Mouse (Mus musculus): ENCODE results near the gene Akr1c19. TPM values are rescaled to one million over a fixed set of nuclear protein-coding genes. Genes with fewer than 3 reads are reported as not detected.
"Not testable (repeated sequence)": the region's sequence is repeated elsewhere in the genome, so short reads cannot be mapped to it uniquely, and the experiment has no call there.

Akr1c19 gene
- total RNA-seq (2021): not detected

- intact Hi-C loops (cut with DNase I): no loop called here
- no peak for DNase-seq (ENCODE audit: low spot score in 2 of 2)
These were observed at the start of gene Akr1c19 for GRCm38 (mm10) chr13:4228441-4228840. Akr1c19 (plus strand) TSS chr13:4228700.

GRCm38 (mm10) chr13:4181321-4181720 is 47.2 kb upstream of the Akr1c19 start:
- intact Hi-C loops (cut with DNase I): not testable (repeated sequence)

GRCm38 (mm10) chr13:4183116-4183515 is 45.4 kb upstream of the Akr1c19 start:
- no peak for DNase-seq (ENCODE audit: low spot score in 2 of 2)
- intact Hi-C loops (cut with DNase I): no loop called here

More at GRCm38 (mm10) chr13:4181321-4181720, 47.2 kb upstream of the Akr1c19 start:
- not testable (repeated sequence) for DNase-seq (ENCODE audit: low spot score in 2 of 2)

GRCm38 (mm10) chr13:4186641-4187411 is 41.7 kb upstream of the Akr1c19 start:
- intact Hi-C loops (cut with DNase I): loop anchor here (5.0 kb wide), 1 partner anchor 95 kb away; no protein-coding TSS in a partner anchor

GRCm38 (mm10) chr13:4188174-4188573 is 40.3 kb upstream of the Akr1c19 start:
- DNase-seq (ENCODE audit: low spot score in 2 of 2): no peak
- intact Hi-C loops (cut with DNase I): loop anchor here (5.0 kb wide), 1 partner anchor 94 kb away; no protein-coding TSS in a partner anchor

More at GRCm38 (mm10) chr13:4186641-4187411, 41.7 kb upstream of the Akr1c19 start:
- DNase-seq (ENCODE audit: low spot score in 2 of 2): not testable (repeated sequence)

- intact Hi-C loops (cut with DNase I): no loop called here
These were observed 37.6 kb upstream of the Akr1c19 start, which contains the start of gene Akr1c13 for GRCm38 (mm10) chr13:4190904-4191303. Akr1c13 (plus strand) TSS chr13:4191150.

GRCm38 (mm10) chr13:4192511-4192910 is 36.0 kb upstream of the Akr1c19 start:
- no peak for DNase-seq (ENCODE audit: low spot score in 2 of 2)
- intact Hi-C loops (cut with DNase I): no loop called here

More at GRCm38 (mm10) chr13:4190904-4191303, 37.6 kb upstream of the Akr1c19 start, which contains the start of gene Akr1c13:
- no peak for DNase-seq (ENCODE audit: low spot score in 2 of 2)

- intact Hi-C loops (cut with DNase I): no loop called here
- no peak for DNase-seq (ENCODE audit: low spot score in 2 of 2)
These were observed 22.2 kb upstream of the Akr1c19 start for GRCm38 (mm10) chr13:4206147-4206903.

- no peak for DNase-seq (ENCODE audit: low spot score in 2 of 2)
- intact Hi-C loops (cut with DNase I): no loop called here
These were observed 16.8 kb upstream of the Akr1c19 start for GRCm38 (mm10) chr13:4211560-4212299.

- intact Hi-C loops (cut with DNase I): no loop called here
- DNase-seq (ENCODE audit: low spot score in 2 of 2): no peak
These were observed 16.2 kb upstream of the Akr1c19 start for GRCm38 (mm10) chr13:4212309-4212708.

GRCm38 (mm10) chr13:4215496-4215895 is 13.0 kb upstream of the Akr1c19 start:
- intact Hi-C loops (cut with DNase I); DNase-seq (ENCODE audit: low spot score in 2 of 2): not testable (repeated sequence)

- intact Hi-C loops (cut with DNase I): no loop called here
- DNase-seq (ENCODE audit: low spot score in 2 of 2): no peak
These were observed 2.5 kb downstream of the Akr1c19 start for GRCm38 (mm10) chr13:4230841-4231623.

GRCm38 (mm10) chr13:4233135-4233534 is 4.6 kb downstream of the Akr1c19 start:
- intact Hi-C loops (cut with DNase I): no loop called here
- DNase-seq (ENCODE audit: low spot score in 2 of 2): no peak

- no peak for DNase-seq (ENCODE audit: low spot score in 2 of 2)
- intact Hi-C loops (cut with DNase I): no loop called here
These were observed 5.2 kb downstream of the Akr1c19 start for GRCm38 (mm10) chr13:4233536-4234172.

- no peak for DNase-seq (ENCODE audit: low spot score in 2 of 2)
- intact Hi-C loops (cut with DNase I): no loop called here
These were observed 16.5 kb downstream of the Akr1c19 start for GRCm38 (mm10) chr13:4244861-4245559.

- DNase-seq (ENCODE audit: low spot score in 2 of 2): no peak
- intact Hi-C loops (cut with DNase I): no loop called here
These were observed 20.8 kb downstream of the Akr1c19 start for GRCm38 (mm10) chr13:4249347-4249746.

GRCm38 (mm10) chr13:4256894-4257293 is 28.4 kb downstream of the Akr1c19 start:
- intact Hi-C loops (cut with DNase I): loop anchor here (2.0 kb wide), 1 partner anchor 20 kb away; no protein-coding TSS in a partner anchor
- DNase-seq (ENCODE audit: low spot score in 2 of 2): not testable (repeated sequence)

- DNase-seq (ENCODE audit: low spot score in 2 of 2): no peak
- intact Hi-C loops (cut with DNase I): loop anchor here (2.0 kb wide), 1 partner anchor 21 kb away; no protein-coding TSS in a partner anchor
These were observed 28.8 kb downstream of the Akr1c19 start for GRCm38 (mm10) chr13:4257349-4257748.
